Mouse (Mus musculus) skeletal muscle tissue, adult 2 months (tissue): ENCODE measurements at regions not wholly inside any gene's neighbourhood (a gene's known extent, or its start where the extent isn't known, plus 50 kb on each side); places are given as distances from the start of the nearest gene placed in this dataset.

Experiments used
- DNase-seq: peaks from one replicate; pipeline ENCODE4 v3.0.0-alpha.2; 2012; ENCODE audit warnings: low read depth, low spot score

DNA sequence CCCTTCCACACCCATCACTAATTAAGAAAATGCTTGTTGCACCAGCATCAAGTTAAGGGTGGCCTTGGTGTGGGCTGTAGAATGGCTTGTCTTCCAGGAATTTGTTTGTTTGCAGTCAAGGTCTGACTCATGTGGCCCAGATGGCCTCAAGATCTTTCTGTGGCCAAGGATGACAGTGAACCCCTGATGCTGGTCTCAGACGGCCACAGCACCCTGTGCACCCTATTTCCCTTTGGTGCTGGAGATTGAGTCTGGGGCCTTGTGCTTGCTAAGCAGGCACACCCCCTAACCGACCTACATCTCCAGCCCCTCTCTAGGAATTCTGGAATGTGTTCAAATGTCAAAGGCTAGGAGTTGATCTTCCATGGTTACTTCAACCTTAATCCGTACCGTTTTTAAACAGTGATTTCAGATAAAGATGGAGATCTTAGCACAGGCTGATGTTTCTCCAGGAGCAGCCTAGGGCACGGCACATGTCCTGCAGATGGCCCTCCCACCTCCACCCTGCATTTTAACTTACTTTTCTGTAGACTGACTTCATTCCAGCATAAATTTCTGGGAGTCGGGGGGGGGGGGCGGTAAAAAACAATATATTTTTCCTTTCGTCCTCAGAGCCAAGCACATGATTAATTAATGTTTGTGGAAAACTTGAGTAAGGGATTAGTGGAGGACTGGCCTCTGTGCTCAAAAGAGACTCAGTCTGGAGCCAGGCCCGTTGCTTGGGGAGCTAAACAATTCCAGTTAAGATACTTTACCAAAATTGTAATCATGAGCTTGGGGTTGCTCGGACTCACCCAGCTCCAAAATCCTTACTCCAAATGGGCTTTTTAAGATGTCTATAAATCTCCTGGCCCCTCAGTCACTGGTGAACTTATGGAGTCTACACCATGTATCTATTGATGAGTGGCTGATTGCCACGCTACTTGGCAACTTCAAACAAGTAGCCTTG, 95.0 kb upstream of the Supt20 start:
- DNase-seq, result peak; percentile 41

DNA sequence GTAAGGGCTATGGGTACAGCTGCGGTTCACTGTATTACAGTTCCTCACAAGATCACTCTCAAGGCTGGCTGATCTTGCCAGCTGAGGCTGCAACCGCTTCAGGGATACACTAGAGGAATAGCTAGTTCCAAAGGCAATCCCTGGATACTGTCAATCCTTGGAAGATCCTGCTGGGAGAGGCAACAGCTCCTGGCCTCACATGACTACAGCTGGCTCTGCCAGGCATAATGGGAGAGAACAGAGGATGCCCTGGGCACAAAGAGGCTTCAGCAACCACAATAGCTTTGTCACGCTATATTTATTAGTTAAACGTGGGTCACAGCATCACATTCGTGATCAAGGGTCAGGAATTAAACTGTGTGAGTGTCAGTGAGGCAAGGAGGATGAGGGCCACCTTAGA, 94.3 kb upstream of the Supt20 start:
- peak; percentile 39 for DNase-seq

DNA sequence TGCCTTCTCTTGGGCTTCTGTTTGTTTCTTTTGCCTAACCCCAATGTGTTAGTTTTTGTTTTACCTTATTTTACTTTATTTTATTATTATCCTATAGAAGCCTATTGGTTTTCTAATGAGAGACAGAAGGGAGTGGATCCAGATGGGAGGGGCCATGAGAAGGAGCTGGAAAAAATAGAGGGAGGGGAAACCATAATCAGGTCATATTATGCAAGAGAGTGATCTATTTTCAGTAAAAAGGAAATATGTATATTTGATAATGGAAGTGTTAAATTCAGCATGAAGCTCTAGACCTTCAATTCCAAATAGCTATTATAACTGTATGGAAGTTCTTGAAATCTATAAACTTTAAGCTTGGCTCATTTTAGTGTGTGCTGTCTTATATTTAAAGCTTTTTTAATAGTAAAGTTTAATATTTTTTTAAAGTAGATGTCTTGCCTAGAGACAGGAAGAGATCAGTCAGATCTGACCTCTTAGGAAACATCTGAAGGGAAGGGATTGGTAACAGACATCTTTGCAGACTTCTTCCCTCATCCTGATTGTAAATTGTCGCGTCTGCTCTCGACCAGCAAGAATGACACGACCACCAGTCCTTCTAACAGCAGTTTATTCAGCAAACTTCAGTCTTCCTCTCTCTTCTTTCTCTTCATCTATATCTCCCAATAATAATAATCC, 87.8 kb upstream of the Supt20 start:
- no peak for DNase-seq

DNA sequence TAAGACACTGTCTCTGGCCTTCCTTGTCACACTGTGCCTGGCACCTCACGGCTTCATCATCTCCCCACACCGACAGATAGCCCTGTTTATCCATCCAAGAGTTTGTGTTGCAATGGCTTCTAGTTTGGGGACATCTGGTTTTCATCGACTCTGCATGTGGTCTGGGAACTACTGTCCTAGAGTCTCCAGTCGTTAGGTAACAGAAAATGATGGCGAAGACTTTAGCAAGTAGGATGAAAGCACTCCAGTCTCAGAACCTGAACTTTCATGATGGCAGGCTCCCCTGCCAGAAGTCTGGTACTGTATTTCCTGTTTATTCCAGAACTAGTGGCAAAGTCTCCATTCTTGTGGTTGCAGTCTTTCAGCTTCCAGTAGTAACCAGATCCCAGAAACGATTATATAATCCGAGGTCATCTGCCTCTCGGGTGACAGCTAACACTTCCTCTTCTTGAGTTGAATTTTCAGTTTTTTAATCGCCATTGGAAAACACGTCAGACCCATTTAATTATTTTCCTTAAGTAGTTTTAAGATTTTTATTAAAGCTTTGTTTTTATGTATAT, 81.1 kb upstream of the Supt20 start:
- peak; percentile 57 for DNase-seq

DNA sequence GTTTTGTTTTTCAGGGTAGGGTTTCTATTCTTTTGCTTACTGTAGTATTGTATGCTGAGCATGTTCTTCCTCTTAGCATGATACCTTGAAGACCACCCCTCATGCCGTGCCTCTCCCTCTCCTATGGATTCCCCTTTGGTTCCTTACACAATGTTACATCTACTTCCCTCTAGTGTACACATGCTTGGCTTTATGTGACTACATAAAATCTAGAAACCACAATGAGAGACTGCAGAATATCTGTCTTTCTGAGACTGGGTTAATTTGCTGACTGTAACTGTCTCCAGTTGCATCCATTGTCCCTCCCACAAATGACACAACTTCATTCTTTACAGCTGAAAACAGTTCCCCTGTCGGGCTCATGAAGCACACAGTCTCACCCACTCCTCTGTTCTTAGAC, 78.8 kb upstream of the Supt20 start:
- DNase-seq, result no peak

DNA sequence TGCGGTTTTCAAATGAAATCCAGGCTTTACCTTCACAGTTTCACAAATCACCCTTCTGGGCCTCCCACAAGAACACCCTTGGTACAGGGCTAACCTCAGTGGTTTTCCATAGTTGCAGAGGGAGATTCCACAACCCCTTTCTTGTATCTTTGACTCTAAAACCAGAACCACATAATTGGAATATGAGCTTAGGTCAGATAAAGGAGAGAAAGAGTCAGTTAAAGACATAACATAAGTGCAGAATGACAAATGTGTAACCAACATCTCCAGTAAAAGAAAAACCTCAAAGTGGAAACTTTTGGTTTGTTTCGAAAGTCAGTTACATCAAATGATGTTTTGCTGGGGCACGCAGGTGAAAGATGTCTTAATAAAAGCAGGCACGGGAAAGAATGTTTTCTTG, 75.3 kb upstream of the Supt20 start:
- DNase-seq, result no peak

DNA sequence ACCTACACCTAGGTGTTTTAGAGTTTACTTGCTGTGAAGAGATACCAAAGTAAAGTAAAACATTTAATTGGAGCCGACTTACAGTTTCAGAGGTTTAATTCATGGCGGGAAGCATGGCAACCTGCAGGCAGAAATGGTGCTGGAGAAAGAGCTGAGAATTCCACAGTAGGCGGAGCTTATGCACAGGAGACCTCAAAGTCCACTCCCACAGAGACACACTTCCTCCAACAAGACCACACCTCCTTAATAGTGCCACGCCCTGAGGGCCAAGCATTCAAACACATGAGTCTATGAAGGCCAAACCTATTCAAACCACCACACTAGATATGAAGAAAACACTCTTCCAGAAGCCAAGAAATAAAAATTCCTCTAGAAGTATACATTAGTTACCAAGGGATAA, 74.3 kb upstream of the Supt20 start:
- DNase-seq, result no peak

DNA sequence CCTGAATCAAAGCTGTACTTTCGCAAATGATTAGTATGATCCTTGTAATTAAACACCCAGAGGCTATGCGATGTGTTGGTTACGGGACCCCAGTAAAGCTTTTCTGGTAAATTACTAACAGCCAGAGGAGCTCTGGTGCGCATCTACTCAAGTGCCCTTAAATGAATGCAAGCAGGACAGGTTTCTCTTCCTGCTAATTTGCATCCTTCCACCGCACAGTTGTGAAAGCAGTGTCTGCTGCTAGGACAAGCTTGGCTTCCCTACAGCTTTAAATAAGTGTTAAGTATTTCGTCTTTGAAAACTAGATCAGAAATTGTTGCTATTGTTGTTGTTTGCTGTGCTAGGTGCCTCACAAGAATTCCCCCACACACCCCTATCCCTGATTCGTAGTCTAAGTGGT, 62.4 kb upstream of the Supt20 start:
- no peak for DNase-seq

DNA sequence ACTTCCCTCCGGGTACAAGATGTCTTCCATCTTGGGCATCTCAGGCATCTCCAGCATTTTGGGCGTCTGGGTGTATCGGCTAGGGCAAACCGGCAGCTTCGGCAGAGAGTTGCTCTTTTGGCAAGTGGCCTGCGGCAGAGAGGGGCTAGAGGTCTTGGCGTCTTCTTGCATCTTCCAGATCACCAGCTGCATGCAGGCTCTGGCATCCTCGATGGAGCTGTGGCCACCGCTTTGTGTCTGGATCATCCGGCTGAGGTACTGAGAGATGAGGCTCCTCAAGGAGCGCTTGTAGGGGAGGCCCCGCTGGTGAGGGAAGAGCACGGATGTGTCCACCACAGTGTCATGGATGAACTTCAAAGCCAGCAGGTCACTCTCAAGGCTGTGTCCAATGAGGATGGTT, 59.9 kb upstream of the Supt20 start:
- DNase-seq, result no peak

DNA sequence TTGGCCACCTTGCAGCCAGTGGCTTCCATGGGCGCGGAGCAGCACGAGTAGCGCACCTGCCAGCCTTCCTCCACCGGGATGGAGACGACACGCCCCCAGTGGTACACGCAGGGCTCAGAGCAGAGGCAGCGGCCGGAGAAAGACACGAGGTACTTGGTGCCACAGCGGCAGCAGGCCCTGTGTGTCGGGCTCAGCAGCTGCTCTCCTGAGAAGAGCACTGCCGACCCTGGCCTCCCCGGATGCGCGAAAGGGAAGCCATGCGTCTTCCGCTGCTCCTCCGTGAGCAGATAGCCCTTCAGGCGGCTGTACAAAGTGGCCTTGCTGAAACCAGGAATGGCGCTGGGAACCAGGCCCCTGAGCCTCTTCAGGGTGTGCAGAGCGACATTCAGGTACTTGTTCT, 59.2 kb upstream of the Supt20 start:
- DNase-seq, result no peak

DNA sequence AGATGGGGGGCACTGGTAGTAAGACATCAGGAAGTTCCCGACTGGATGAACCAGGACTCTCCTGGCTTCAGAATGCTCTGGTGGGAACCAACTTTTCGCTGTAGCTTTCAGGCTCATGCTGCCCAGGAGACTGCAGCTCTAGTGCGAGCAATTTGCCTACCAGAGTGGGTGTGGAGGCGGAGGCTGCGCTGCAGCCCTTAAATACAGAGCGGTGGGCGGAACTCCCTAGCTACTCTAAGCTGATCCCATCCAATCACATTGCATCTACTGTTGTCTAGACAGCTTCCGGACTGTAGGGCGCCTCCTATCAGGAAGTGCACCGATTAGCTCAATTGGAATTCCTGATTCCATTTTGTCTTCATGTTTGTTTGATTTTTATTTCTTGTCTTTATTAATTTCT, 58.2 kb upstream of the Supt20 start:
- no peak for DNase-seq
